Mouse (Mus musculus) intestine, embryonic 15.5 days (tissue): ENCODE measurements around the gene Hap1. TPM values are rescaled to one million over a fixed set of nuclear protein-coding genes. Genes with fewer than 3 reads are reported as not detected.

Experiments
- ATAC-seq: fragments of 200-750 bp; cut with Nextera tagmentation; 2 replicates; pipeline ENCODE4 v1.8.0; 2017; ENCODE audit warnings: moderate TSS enrichment, moderate library complexity
- H3K27ac ChIP-seq: fragments of 300-500 bp; sonication (generic); 2 replicates; pipeline ENCODE4 v1.5.1; 2015; ENCODE audit warnings: mild to moderate bottlenecking, inconsistent platforms
- H3K27me3 ChIP-seq: fragments of 300-500 bp; sonication (generic); replicated peaks from 2 replicates; pipeline ENCODE4 v1.6.1; 2015; ENCODE audit warnings: inconsistent platforms
- H3K36me3 ChIP-seq: fragments of 300-500 bp; sonication (generic); 2 replicates; pipeline ENCODE4 v1.6.1; 2015; ENCODE audit warnings: inconsistent platforms
- H3K4me1 ChIP-seq: fragments of 300-500 bp; sonication (generic); replicated peaks from 2 replicates; pipeline ENCODE4 v1.6.1; 2015; ENCODE audit warnings: inconsistent platforms
- H3K4me2 ChIP-seq: fragments of 300-500 bp; sonication (generic); replicated peaks from 2 replicates; pipeline ENCODE4 v1.6.1; 2015; ENCODE audit warnings: mild to moderate bottlenecking, inconsistent platforms
- H3K4me3 ChIP-seq: fragments of 300-500 bp; sonication (generic); replicated peaks from 2 replicates; pipeline ENCODE4 v1.5.1; 2015; ENCODE audit warnings: inconsistent platforms
- H3K9ac ChIP-seq: fragments of 300-500 bp; sonication (generic); 2 replicates; pipeline ENCODE4 v1.6.1; 2015; ENCODE audit warnings: inconsistent platforms
- H3K9me3 ChIP-seq: fragments of 300-500 bp; sonication (generic); 2 replicates; pipeline ENCODE4 v1.6.1; 2016; ENCODE audit warnings: inconsistent platforms
- WGBS: fragments of 180-500 bp; shearing (Covaris S2); methylation state at CpG from one replicate; pipeline ENCODE4 v1.1.7; 2015; 5-methylcytosine and 5-hydroxymethylcytosine counted together
- polyA plus RNA-seq: library from polyadenylated mRNA; unstranded; fragments of >200 nt; fragmentation: Nextera tagmentation; extraction: Ambion mirVana; gene quantifications from 2 replicates; pipeline ENCODE4 v1.2.1, GENCODE M21; 2015

Gene Hap1
- polyA plus RNA-seq, 1 experiment from 2014 or later: 15.5 TPM

GRCm38 (mm10) chr11:100396886-100397599 lies 41.1 kb upstream of the Hap1 start:
- no peaks in the 10 kb centered on the region for H3K27me3 ChIP-seq

GRCm38 (mm10) chr11:100395861-100396631 lies 40.1 kb upstream of the Hap1 start:
- H3K4me3 ChIP-seq: peak overlapping the region; percentile 78
- ATAC-seq: no peak
- peak overlapping the region; percentile 76 for H3K9ac ChIP-seq
- peak overlapping the region; percentile 80 for H3K4me2 ChIP-seq
- H3K36me3 ChIP-seq: no peaks in the 10 kb centered on the region
- WGBS: 14% methylated on average over 17 of the region's 17 CpGs
- H3K4me1 ChIP-seq: peaks cover 69% of the 10 kb centered on the region
- H3K27me3 ChIP-seq: no peaks in the 10 kb centered on the region
- H3K9me3 ChIP-seq: no peaks in the 10 kb centered on the region
- H3K27ac ChIP-seq: peak overlapping the region; percentile 97

More at GRCm38 (mm10) chr11:100396886-100397599, 41.1 kb upstream of the Hap1 start:
- Histone ChIP-seq H3K27ac (peak overlapping the region; percentile 97), H3K9ac (peak overlapping the region; percentile 76), H3K4me3 (peak overlapping the region; percentile 78), H3K9me3 (no peaks in the 10 kb centered on the region), H3K4me2 (peak overlapping the region; percentile 80), H3K36me3 (no peaks in the 10 kb centered on the region), H3K4me1 (peaks cover 67% of the 10 kb centered on the region)
- WGBS: 1% methylated on average over 42 of the region's 42 CpGs
- peak; percentile 64 for ATAC-seq

- Histone ChIP-seq H3K4me1 (peaks cover 72% of the 10 kb centered on the region), H3K4me2 (peak overlapping the region; percentile 80), H3K27ac (peak overlapping the region; percentile 97), H3K9me3 (no peaks in the 10 kb centered on the region), H3K4me3 (peak overlapping the region; percentile 78), H3K9ac (peak overlapping the region; percentile 76; the same call in 1 of the 2 replicates), H3K27me3 (no peaks in the 10 kb centered on the region), H3K36me3 (no peaks in the 10 kb centered on the region)
- 20% methylated on average over 11 of the region's 11 CpGs for WGBS
- peak; percentile 32 for ATAC-seq
Observed at GRCm38 (mm10) chr11:100395200-100395599, 39.3 kb upstream of the Hap1 start.

GRCm38 (mm10) chr11:100394353-100395074 lies 38.6 kb upstream of the Hap1 start:
- no peak for ATAC-seq
- Histone ChIP-seq H3K4me1 (peaks cover 78% of the 10 kb centered on the region), H3K4me2 (peak overlapping the region; percentile 80), H3K27me3 (no peaks in the 10 kb centered on the region), H3K9me3 (no peaks in the 10 kb centered on the region), H3K27ac (peak overlapping the region; percentile 97), H3K4me3 (peak overlapping the region; percentile 78; the same call in 1 of the 2 replicates), H3K9ac (peak overlapping the region; percentile 76; the same call in 1 of the 2 replicates), H3K36me3 (no peaks in the 10 kb centered on the region)
- WGBS: 48% methylated on average over 5 of the region's 5 CpGs

- H3K27ac ChIP-seq: 0 out of 2 replicates have a peak overlapping the region, but pooled peaks have one; percentile 1
- H3K4me2 ChIP-seq: peak overlapping the region; percentile 80
- H3K4me3 ChIP-seq: no peak overlapping the region
- H3K27me3 ChIP-seq: no peaks in the 10 kb centered on the region
- peaks cover 83% of the 10 kb centered on the region for H3K4me1 ChIP-seq
- 56% methylated on average over 7 of the region's 7 CpGs for WGBS
- H3K36me3 ChIP-seq: no peaks in the 10 kb centered on the region
- no peak for ATAC-seq
- H3K9ac ChIP-seq: no peak overlapping the region
- H3K9me3 ChIP-seq: no peaks in the 10 kb centered on the region
Observed at GRCm38 (mm10) chr11:100393733-100394132, 37.8 kb upstream of the Hap1 start.

- Histone ChIP-seq H3K4me2 (no peak overlapping the region), H3K4me1 (peaks cover 84% of the 10 kb centered on the region), H3K9ac (no peak overlapping the region), H3K27me3 (no peaks in the 10 kb centered on the region), H3K36me3 (no peaks in the 10 kb centered on the region), H3K4me3 (no peak overlapping the region), H3K27ac (no peak overlapping the region), H3K9me3 (no peaks in the 10 kb centered on the region)
- 67% methylated on average over 5 of the region's 5 CpGs for WGBS
- ATAC-seq: no peak
Observed at GRCm38 (mm10) chr11:100392958-100393357, 37.0 kb upstream of the Hap1 start.

- Histone ChIP-seq H3K36me3 (no peaks in the 10 kb centered on the region), H3K4me2 (no peak overlapping the region), H3K4me3 (no peak overlapping the region), H3K9me3 (no peaks in the 10 kb centered on the region), H3K27ac (no peak overlapping the region), H3K27me3 (no peaks in the 10 kb centered on the region), H3K9ac (no peak overlapping the region), H3K4me1 (peaks cover 94% of the 10 kb centered on the region)
- no peak for ATAC-seq
- WGBS: 90% methylated on average over 7 of the region's 7 CpGs
Observed at GRCm38 (mm10) chr11:100391884-100392345, 36.0 kb upstream of the Hap1 start.

- 39% methylated on average over 9 of the region's 9 CpGs for WGBS
- no peak overlapping the region for H3K4me3 ChIP-seq
- peak overlapping the region; percentile 41 for H3K27ac ChIP-seq
- no peak overlapping the region; the same call in 1 of the 2 replicates for H3K4me2 ChIP-seq
- peak; percentile 32 for ATAC-seq
- no peaks in the 10 kb centered on the region for H3K27me3 ChIP-seq
- no peaks in the 10 kb centered on the region for H3K36me3 ChIP-seq
- H3K9ac ChIP-seq: no peak overlapping the region
- no peaks in the 10 kb centered on the region for H3K9me3 ChIP-seq
- H3K4me1 ChIP-seq: peaks cover 94% of the 10 kb centered on the region
Observed at GRCm38 (mm10) chr11:100391081-100391883, 35.4 kb upstream of the Hap1 start.

GRCm38 (mm10) chr11:100389931-100390445 lies 34.1 kb upstream of the Hap1 start:
- Histone ChIP-seq H3K27ac (peak overlapping the region; percentile 41), H3K36me3 (peaks cover 5% of the 10 kb centered on the region; the same call in 1 of the 2 replicates), H3K27me3 (no peaks in the 10 kb centered on the region), H3K4me1 (peaks cover 89% of the 10 kb centered on the region), H3K4me3 (no peak overlapping the region), H3K9ac (0 out of 2 replicates have a peak overlapping the region, but pooled peaks have one; percentile 23), H3K4me2 (peak overlapping the region; percentile 13; the same call in 1 of the 2 replicates), H3K9me3 (no peaks in the 10 kb centered on the region)
- no peak for ATAC-seq
- WGBS: 36% methylated on average over 8 of the region's 8 CpGs

GRCm38 (mm10) chr11:100388588-100388987 lies 32.7 kb upstream of the Hap1 start:
- peak overlapping the region; percentile 73 for H3K27ac ChIP-seq
- peak overlapping the region; percentile 45; the same call in 1 of the 2 replicates for H3K4me2 ChIP-seq
- WGBS: 66% methylated on average over 6 of the region's 6 CpGs
- no peak overlapping the region for H3K4me3 ChIP-seq
- no peaks in the 10 kb centered on the region for H3K27me3 ChIP-seq
- H3K9ac ChIP-seq: no peak overlapping the region
- peaks cover 75% of the 10 kb centered on the region for H3K4me1 ChIP-seq
- no peaks in the 10 kb centered on the region for H3K9me3 ChIP-seq
- H3K36me3 ChIP-seq: peaks cover 12% of the 10 kb centered on the region
- ATAC-seq: no peak
